In genomic region chr2:152776435-152776834, GRCm38 (mm10) we compare ENCODE assay signal across 15 mouse cellular contexts. TPM values are rescaled to one million over a fixed set of nuclear protein-coding genes. Genes with fewer than 3 reads are reported as not detected.
DNase-seq lines count a peak whose midpoint lies in the region.
"Had no signal": no experiment of that assay in that cellular context is flagged by ENCODE, and none has a peak within 500 bp of the region (broad histone marks: within the 10 kb centered on the region; RNA-seq: fewer than 3 reads in every experiment).

No protein-coding gene starts in this region.

- DNase-seq in right cerebral cortex, adult 18-20 months: peak; percentile 85
- DNase-seq in right cerebral cortex, postnatal 4 days: no peak
- peak; percentile 84 for DNase-seq in layer of hippocampus, adult 11-12 months (ENCODE audit: low spot score)
- peak; percentile 60 to 75 for DNase-seq in left cerebral cortex, adult 18-20 months (ENCODE audit: low spot score in 2 of 2)
- DNase-seq in right cerebral cortex, postnatal 36 days (ENCODE audit: low spot score in 2 of 2): peak; percentile 80 to 85
- no peak for DNase-seq in gastrocnemius, postnatal 14 days
- DNase-seq in neural tube, embryonic 10.5 days (ENCODE audit: extremely low spot score, low spot score): no peak
- no peak for DNase-seq in adrenal gland, adult 2 months
- DNase-seq: adrenal gland, postnatal 10 days; forebrain, postnatal 0 days; heart, adult 18-20 months; heart, postnatal 14 days; thymus, adult 18-20 months had no signal

- intact Hi-C loops in gastrocnemius, postnatal 14 days (cut with DNase I; ENCODE audit: low total_unique reads): no loop called here

RNA-seq across cellular contexts. Expression of gene Cox4i2, which starts 22.5 kb away (rescaled TPM):
- 1 to 10 TPM; 2.7 to 2.8 TPM for total RNA-seq in left cerebral cortex, adult 18-20 months (2021)
- total RNA-seq in gastrocnemius, postnatal 14 days (2021): 1 to 10 TPM; 5.9 to 6.0 TPM
- total RNA-seq in adrenal gland, adult 2 months (2021): 1 to 10 TPM; 1.4 to 3.4 TPM
- 3.9 and 4.4 TPM in 2 replicates for polyA plus RNA-seq in adrenal gland, adult 2 months (2012; rRNA removed)
- polyA plus RNA-seq: G1E, macrophage had no signal

RNA-seq across cellular contexts. Expression of gene Id1, which starts 40.4 kb away (rescaled TPM):
- 10 to 100 TPM; 20.6 to 27.2 TPM for total RNA-seq in left cerebral cortex, adult 18-20 months (2021)
- total RNA-seq in gastrocnemius, postnatal 14 days (2021): 10 to 100 TPM; 12.5 to 17.3 TPM
- 10 to 100 TPM; 41.5 to 67.3 TPM for total RNA-seq in adrenal gland, adult 2 months (2021)
- 186 and 275 TPM in 2 replicates for polyA plus RNA-seq in adrenal gland, adult 2 months (2012; rRNA removed)

RNA-seq across cellular contexts. Expression of gene Bcl2l1, which starts 55.1 kb away (rescaled TPM):
- 100 to 1,000 TPM; 124 to 130 TPM for total RNA-seq in left cerebral cortex, adult 18-20 months (2021)
- 10 to 100 TPM; 14.4 to 28.6 TPM for total RNA-seq in gastrocnemius, postnatal 14 days (2021)
- total RNA-seq in adrenal gland, adult 2 months (2021): 10 to 100 TPM; 54.3 to 79.7 TPM
- polyA plus RNA-seq in adrenal gland, adult 2 months (2012; rRNA removed): 42.4 and 43.8 TPM in 2 replicates

Comparison
In these comparisons a context has a peak if more than half of its experiments do, and no peak if none do; other contexts are left out.
1. DNase-seq: peak in right cerebral cortex, adult 18-20 months (single experiment), layer of hippocampus, adult 11-12 months (single experiment), left cerebral cortex, adult 18-20 months (2 of 2) and right cerebral cortex, postnatal 36 days (2 of 2); none in right cerebral cortex, postnatal 4 days (single experiment), gastrocnemius, postnatal 14 days (single experiment), neural tube, embryonic 10.5 days (single experiment) and adrenal gland, adult 2 months (single experiment).